Mouse (Mus musculus) forebrain, embryonic 11.5 days (tissue): Measurements from ENCODE around the gene Mst1r. TPM values are rescaled to one million over a fixed set of nuclear protein-coding genes. Genes with fewer than 3 reads are reported as not detected.
A peak's percentile ranks its signal among the peaks of the same experiment; 100 is the strongest.

Experiments
- ATAC-seq: fragments of 200-750 bp; cut with Nextera tagmentation; replicated peaks from 2 replicates; pipeline ENCODE4 v1.8.0; 2017; ENCODE audit warnings: moderate TSS enrichment; ENCODE audit not compliant: low FRiP score
- DNase-seq: peaks from one replicate; pipeline ENCODE4 v3.0.0-alpha.2; 2017; ENCODE audit warnings: low spot score
- H3K27ac ChIP-seq: fragments of 300-500 bp; sonication (generic); 2 replicates; pipeline ENCODE4 v1.5.1; 2014; ENCODE audit warnings: low read depth, low read length
- H3K27me3 ChIP-seq: fragments of 300-500 bp; sonication (generic); 2 replicates; pipeline ENCODE4 v1.6.1; 2014; ENCODE audit warnings: mild to moderate bottlenecking, low read length, mixed read lengths; ENCODE audit not compliant: control insufficient read depth, insufficient read depth
- H3K36me3 ChIP-seq: fragments of 300-500 bp; sonication (generic); 2 replicates; pipeline ENCODE4 v1.6.1; 2014; ENCODE audit warnings: mild to moderate bottlenecking, low read length, moderate library complexity, mixed read lengths; ENCODE audit not compliant: control insufficient read depth, insufficient read depth
- H3K4me1 ChIP-seq: fragments of 300-500 bp; sonication (generic); replicated peaks from 2 replicates; pipeline ENCODE4 v1.6.1; 2014; ENCODE audit warnings: low read length, mixed read lengths; ENCODE audit not compliant: control insufficient read depth, insufficient read depth
- H3K4me2 ChIP-seq: fragments of 300-500 bp; sonication (generic); 2 replicates; pipeline ENCODE4 v1.6.1; 2014; ENCODE audit warnings: low read depth, mild to moderate bottlenecking, low read length, moderate library complexity, mixed read lengths; ENCODE audit not compliant: severe bottlenecking
- H3K4me3 ChIP-seq: fragments of 300-500 bp; sonication (generic); 2 replicates; pipeline ENCODE4 v1.5.1; 2014; ENCODE audit warnings: low read depth, low read length
- H3K9ac ChIP-seq: fragments of 300-500 bp; sonication (generic); 2 replicates; pipeline ENCODE4 v1.6.1; 2014; ENCODE audit warnings: low read length
- H3K9me3 ChIP-seq: fragments of 300-500 bp; sonication (generic); 2 replicates; pipeline ENCODE4 v1.6.1; 2016; ENCODE audit warnings: low read length, mixed read lengths; ENCODE audit not compliant: control insufficient read depth
- WGBS: fragments of 180-500 bp; shearing (Covaris S2); extraction: QIAGEN DNeasy Blood & Tissue Kit; methylation state at CpG from one replicate; pipeline ENCODE4 v1.1.7; 2014; 5-methylcytosine and 5-hydroxymethylcytosine counted together
- polyA plus RNA-seq: library from polyadenylated mRNA; unstranded; fragments of >200 nt; fragmentation: Nextera tagmentation; extraction: Ambion mirVana; gene quantifications from 2 replicates; pipeline ENCODE4 v1.2.1, GENCODE M21; 2014

Mst1r gene
- polyA plus RNA-seq, 1 experiment from 2014 or later, result 0.43 TPM

DNA sequence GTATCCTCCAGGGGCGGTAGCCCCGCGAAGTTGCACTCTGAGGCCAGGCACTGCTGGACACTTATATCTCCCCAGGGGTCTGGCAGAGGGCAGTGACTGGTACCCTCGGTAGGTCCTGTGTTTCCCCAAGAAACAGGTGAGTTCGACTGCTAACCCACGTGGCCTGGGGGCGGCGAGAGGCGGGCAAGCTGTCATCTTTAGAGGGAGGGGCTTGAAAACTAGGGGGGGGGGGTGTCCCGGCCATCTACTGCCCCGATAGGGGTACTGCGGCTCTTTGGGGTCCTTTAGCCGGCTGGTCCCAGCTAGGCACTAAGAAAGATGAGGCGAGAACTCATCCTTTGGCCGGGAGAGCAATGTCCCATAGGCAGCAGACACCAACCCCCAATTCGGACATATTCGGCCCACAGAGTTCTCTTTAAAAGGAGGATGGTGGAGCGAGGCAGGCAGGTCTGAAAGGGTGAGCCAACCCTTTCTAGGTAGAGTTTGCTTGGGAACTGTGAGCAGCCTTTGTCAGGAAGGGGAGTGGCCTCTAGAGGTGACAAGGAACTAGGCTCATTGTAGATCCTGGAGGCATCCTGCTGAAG, 18.3 kb upstream of the Mst1r start:
- H3K27ac ChIP-seq, result no peak overlapping the region
- DNase-seq, result peak; percentile 74
- H3K36me3 ChIP-seq, result no peaks in the 10 kb centered on the region

DNA sequence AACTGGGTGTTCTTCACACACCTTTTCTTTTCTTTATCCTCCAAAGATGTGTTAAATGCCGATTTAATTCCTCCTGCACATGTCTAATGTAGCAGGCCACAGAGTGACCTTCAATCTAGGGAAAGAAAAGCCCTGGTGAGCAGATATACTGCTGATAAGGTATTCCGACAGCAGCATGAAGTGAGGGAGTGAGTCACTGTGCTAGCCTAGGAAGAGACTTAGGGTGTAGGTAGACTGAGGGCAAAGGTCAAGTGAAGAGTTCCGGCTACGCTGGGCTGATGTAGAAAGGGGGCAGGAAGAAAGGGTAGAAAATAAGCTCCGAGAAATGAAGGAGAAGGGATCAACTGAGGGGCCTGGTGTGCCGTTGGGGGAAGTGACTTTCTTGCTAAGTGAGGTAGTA, 16.4 kb upstream of the Mst1r start:
- no peaks in the 10 kb centered on the region for H3K36me3 ChIP-seq
- no peak overlapping the region for H3K27ac ChIP-seq
- no peak overlapping the region for H3K4me2 ChIP-seq
- no peak overlapping the region for H3K4me3 ChIP-seq
- no peaks in the 10 kb centered on the region; the same call in 1 of the 2 replicates for H3K4me1 ChIP-seq
- H3K9me3 ChIP-seq, result no peaks in the 10 kb centered on the region
- WGBS, result 91% methylated on average over 6 of the region's 6 CpGs
- peaks cover 2% of the 10 kb centered on the region for H3K27me3 ChIP-seq
- DNase-seq (no peak), ATAC-seq (no peak)
- H3K9ac ChIP-seq, result no peak overlapping the region

More for the DNA sequence above, 18.3 kb upstream of the Mst1r start:
- WGBS, result 0% methylated on average over 18 of the region's 18 CpGs
- no peaks in the 10 kb centered on the region for H3K9me3 ChIP-seq
- H3K4me3 ChIP-seq, result peak overlapping the region; percentile 70
- peak overlapping the region; percentile 75 for H3K9ac ChIP-seq
- H3K4me1 ChIP-seq, result no peaks in the 10 kb centered on the region; the same call in 1 of the 2 replicates
- ATAC-seq, result peak; percentile 55
- peak overlapping the region; percentile 90 for H3K4me2 ChIP-seq
- peaks cover 2% of the 10 kb centered on the region for H3K27me3 ChIP-seq

DNA sequence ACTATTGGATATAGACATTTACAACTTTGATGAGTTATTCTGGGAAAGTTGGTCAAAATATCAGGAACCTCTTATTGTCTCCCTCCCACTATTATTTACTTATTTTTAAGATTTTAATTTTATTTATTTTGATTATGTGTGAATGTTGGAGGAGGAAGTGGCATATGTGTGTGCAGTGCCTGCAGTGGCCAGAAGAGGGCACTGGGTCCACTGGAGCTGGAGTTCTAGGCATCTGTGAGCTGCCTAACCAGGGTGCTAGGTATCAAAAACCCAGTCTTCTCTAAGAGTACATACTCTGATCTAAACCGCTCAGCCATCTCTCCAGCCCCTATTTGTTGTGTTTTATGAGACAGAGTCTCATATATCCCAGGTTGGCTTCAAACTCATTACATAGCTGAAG, 15.7 kb upstream of the Mst1r start:
- DNase-seq (no peak), ATAC-seq (no peak)
- Histone ChIP-seq H3K9ac (no peak overlapping the region), H3K27ac (no peak overlapping the region), H3K4me3 (no peak overlapping the region), H3K36me3 (no peaks in the 10 kb centered on the region), H3K4me1 (no peaks in the 10 kb centered on the region; the same call in 1 of the 2 replicates), H3K27me3 (peaks cover 2% of the 10 kb centered on the region), H3K9me3 (no peaks in the 10 kb centered on the region), H3K4me2 (no peak overlapping the region)
- 100% methylated on average over 1 of the region's 1 CpGs for WGBS

DNA sequence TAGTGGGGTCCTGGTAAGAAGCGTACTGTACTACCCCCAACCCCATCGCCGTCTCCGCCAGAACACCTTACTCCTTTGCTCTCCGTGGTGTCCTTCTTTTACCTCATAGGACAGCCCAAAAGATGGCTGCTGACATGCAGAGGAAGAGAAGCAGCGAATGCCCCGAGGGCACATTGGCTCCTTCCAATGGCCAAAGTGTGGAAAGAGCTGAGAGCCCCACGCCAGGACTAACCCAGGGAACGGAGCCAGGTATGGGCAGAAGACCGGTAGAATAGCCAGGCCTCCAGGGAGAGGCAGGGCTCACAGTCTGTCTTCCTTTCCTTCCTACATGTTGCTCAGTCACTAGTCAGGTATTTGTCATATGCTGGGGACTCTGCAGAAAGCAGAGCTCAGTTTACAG, 8.1 kb upstream of the Mst1r start:
- Histone ChIP-seq H3K27me3 (peaks cover 18% of the 10 kb centered on the region), H3K9ac (no peak overlapping the region), H3K36me3 (no peaks in the 10 kb centered on the region), H3K4me1 (peaks cover 4% of the 10 kb centered on the region; the same call in 1 of the 2 replicates), H3K9me3 (no peaks in the 10 kb centered on the region), H3K27ac (no peak overlapping the region), H3K4me2 (no peak overlapping the region), H3K4me3 (no peak overlapping the region)
- 89% methylated on average over 10 of the region's 10 CpGs for WGBS
- ATAC-seq (no peak), DNase-seq (no peak)

DNA sequence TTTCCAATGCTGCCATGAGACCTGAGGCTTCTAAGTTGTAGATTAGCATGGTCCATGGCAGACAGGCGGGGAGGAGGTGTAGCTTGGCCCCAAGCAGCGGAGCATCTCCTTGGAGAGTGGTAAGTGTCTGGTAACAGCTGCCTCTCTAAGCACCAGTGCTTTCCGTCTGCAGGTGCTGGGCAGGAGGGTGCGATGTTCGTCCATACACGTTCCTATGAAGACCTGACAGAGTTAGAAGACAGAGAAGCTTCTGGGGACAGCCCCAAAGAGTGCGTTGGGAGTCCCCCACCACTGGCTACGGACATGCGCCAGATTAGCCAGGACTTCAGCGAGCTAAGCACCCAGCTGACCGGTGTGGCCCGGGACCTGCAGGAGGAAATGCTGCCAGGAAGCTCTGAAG, 6.8 kb upstream of the Mst1r start:
- Histone ChIP-seq H3K9me3 (no peaks in the 10 kb centered on the region), H3K4me3 (no peak overlapping the region), H3K27ac (no peak overlapping the region), H3K36me3 (no peaks in the 10 kb centered on the region), H3K4me2 (no peak overlapping the region), H3K27me3 (peaks cover 18% of the 10 kb centered on the region), H3K9ac (no peak overlapping the region), H3K4me1 (peaks cover 4% of the 10 kb centered on the region; the same call in 1 of the 2 replicates)
- DNase-seq (no peak), ATAC-seq (no peak)
- 71% methylated on average over 12 of the region's 12 CpGs for WGBS

DNA sequence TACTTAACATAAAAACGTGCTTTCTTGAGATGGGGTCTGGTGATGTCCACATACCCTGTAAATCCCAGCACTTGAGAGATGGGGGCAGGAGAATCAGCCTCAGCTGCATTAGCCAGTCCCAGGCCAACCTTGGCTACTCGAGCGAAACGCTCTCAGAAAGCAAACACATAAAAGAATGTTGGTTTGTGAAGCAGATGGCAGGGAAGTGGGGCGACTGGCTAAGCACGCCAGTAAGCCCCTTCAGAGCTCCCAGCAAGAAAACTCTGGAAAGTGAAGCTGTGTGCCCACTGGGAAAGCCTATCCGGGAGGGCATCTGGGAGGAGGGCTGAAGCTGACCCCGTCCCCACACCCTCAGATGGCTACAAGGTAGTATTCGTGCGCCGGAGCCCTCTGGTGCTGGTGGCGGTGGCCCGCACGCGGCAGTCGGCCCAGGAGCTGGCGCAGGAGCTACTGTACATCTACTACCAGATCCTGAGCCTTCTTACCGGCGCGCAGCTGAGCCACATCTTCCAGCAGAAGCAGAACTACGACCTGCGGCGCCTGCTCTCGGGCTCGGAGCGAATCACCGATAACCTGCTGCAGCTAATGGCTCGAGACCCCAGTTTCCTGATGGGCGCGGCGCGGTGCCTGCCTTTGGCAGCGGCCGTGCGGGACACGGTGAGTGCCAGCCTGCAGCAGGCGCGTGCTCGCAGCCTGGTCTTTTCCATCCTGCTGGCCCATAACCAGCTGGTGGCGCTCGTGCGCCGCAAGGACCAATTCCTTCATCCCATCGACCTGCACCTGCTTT, 5.6 kb upstream of the Mst1r start:
- peak overlapping the region; percentile 69 for H3K4me2 ChIP-seq
- ATAC-seq (peak; percentile 59), DNase-seq (peak; percentile 90)
- no peak overlapping the region for H3K27ac ChIP-seq
- H3K9me3 ChIP-seq, result no peaks in the 10 kb centered on the region
- peaks cover 4% of the 10 kb centered on the region; the same call in 1 of the 2 replicates for H3K4me1 ChIP-seq
- H3K27me3 ChIP-seq, result peaks cover 18% of the 10 kb centered on the region
- peak overlapping the region; percentile 57 for H3K9ac ChIP-seq
- H3K4me3 ChIP-seq, result peak overlapping the region; percentile 29
- WGBS, result 3% methylated on average over 44 of the region's 44 CpGs
- no peaks in the 10 kb centered on the region for H3K36me3 ChIP-seq

DNA sequence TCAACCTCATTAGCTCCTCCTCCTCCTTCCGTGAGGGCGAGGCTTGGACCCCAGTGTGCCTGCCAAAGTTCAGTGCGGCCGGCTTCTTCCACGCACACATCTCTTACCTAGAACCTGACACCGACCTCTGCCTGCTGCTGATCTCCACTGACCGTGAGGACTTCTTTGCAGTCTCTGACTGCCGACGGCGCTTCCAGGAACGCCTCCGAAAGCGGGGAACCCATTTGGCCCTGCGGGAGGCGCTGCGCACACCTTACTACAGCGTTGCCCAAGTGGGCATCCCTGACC, 5.1 kb upstream of the Mst1r start:
- Histone ChIP-seq H3K36me3 (no peaks in the 10 kb centered on the region), H3K27me3 (peaks cover 18% of the 10 kb centered on the region), H3K9me3 (no peaks in the 10 kb centered on the region), H3K4me1 (peaks cover 4% of the 10 kb centered on the region; the same call in 1 of the 2 replicates), H3K27ac (no peak overlapping the region), H3K9ac (no peak overlapping the region; the same call in 1 of the 2 replicates), H3K4me3 (peak overlapping the region; percentile 29), H3K4me2 (peak overlapping the region; percentile 69)
- WGBS, result 8% methylated on average over 17 of the region's 17 CpGs
- ATAC-seq (no peak), DNase-seq (no peak)

DNA sequence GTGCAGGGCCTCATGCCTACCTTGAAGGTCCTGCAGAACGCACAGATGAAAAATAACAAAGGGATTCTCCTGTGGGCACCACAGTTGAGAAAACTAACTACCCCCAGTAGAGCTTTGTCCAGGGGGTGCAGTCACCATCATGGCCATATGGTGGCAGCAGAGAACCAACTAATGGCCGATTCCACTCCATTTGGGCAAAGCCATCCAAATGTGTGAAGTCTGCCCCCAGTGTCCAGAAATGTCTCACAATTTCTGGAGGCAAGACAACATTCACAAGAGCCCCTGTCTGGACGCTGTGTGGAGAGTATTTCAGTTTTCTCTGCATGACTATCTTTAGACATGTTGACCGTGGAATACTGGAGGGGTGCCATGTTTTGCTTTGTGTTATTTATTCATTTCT, 1.9 kb upstream of the Mst1r start:
- no peak overlapping the region for H3K27ac ChIP-seq
- WGBS, result 11% methylated on average over 4 of the region's 4 CpGs
- no peak overlapping the region for H3K9ac ChIP-seq
- H3K36me3 ChIP-seq, result no peaks in the 10 kb centered on the region
- H3K4me2 ChIP-seq, result no peak overlapping the region
- no peaks in the 10 kb centered on the region for H3K9me3 ChIP-seq
- no peak overlapping the region for H3K4me3 ChIP-seq
- 0 out of 2 replicates have a peak, but pooled peaks have one; percentile 43 for ATAC-seq
- H3K4me1 ChIP-seq, result peaks cover 17% of the 10 kb centered on the region
- peak; percentile 93 for DNase-seq
- H3K27me3 ChIP-seq, result peaks cover 18% of the 10 kb centered on the region
